Mouse (Mus musculus) liver, adult 2 months (tissue): ENCODE data around the gene Xiap. TPM values are rescaled to one million over a fixed set of nuclear protein-coding genes. Genes with fewer than 3 reads are reported as not detected.

Experiments used
- DNase-seq: peaks from one replicate; pipeline ENCODE4 v3.0.0-alpha.2; 2011; ENCODE audit warnings: low read depth, low spot score; ENCODE audit errors: extremely low read depth
- H3K27ac ChIP-seq: fragments of 200-500 bp; replicated peaks from 2 replicates; pipeline ENCODE4 v1.5.1; 2012; ENCODE audit warnings: low read depth, mild to moderate bottlenecking, control low read depth, inconsistent platforms, low read length; ENCODE audit not compliant: insufficient read depth
- H3K27me3 ChIP-seq: fragments of 200-500 bp; 2 replicates; pipeline ENCODE4 v1.6.1; 2012; ENCODE audit warnings: mild to moderate bottlenecking, moderate library complexity, low read length, inconsistent platforms; ENCODE audit not compliant: control insufficient read depth, insufficient read depth
- H3K36me3 ChIP-seq: fragments of 200-500 bp; 2 replicates; pipeline ENCODE4 v1.6.1; 2012; ENCODE audit warnings: low read length, inconsistent platforms; ENCODE audit not compliant: control insufficient read depth, insufficient read depth
- H3K4me1 ChIP-seq: fragments of 200-500 bp; 2 replicates; pipeline ENCODE4 v1.6.1; 2011; ENCODE audit warnings: low read length; ENCODE audit not compliant: control insufficient read depth, insufficient read depth
- H3K4me3 ChIP-seq: fragments of 200-500 bp; 2 replicates; pipeline ENCODE4 v1.5.1; 2011; ENCODE audit warnings: low read depth, mild to moderate bottlenecking, control low read depth, low read length, moderate library complexity; ENCODE audit not compliant: insufficient read depth
- H3K79me2 ChIP-seq: fragments of 200-500 bp; 2 replicates; pipeline ENCODE4 v1.6.1; 2012; ENCODE audit warnings: inconsistent platforms, mild to moderate bottlenecking, low read length, moderate library complexity; ENCODE audit not compliant: control insufficient read depth, insufficient read depth
- H3K9ac ChIP-seq: fragments of 200-500 bp; 2 replicates; pipeline ENCODE4 v1.6.1; 2012; ENCODE audit warnings: low read depth, mild to moderate bottlenecking, control low read depth, inconsistent platforms, low read length
- CTCF ChIP-seq: fragments of 200-500 bp; IDR thresholded peaks from 2 replicates; pipeline ENCODE4 v1.5.1; 2011; ENCODE audit warnings: low read depth, low read length, control low read depth
- POLR2A ChIP-seq: fragments of 200-500 bp; IDR thresholded peaks from 2 replicates; pipeline ENCODE4 v1.6.1; 2011; ENCODE audit warnings: low read length, control low read depth; ENCODE audit not compliant: insufficient read depth; ENCODE audit errors: extremely low read depth
- WGBS: fragments of 180-500 bp; shearing (Covaris S2); methylation state at CpG from one replicate; pipeline ENCODE4 v1.1.7; 2018; 5-methylcytosine and 5-hydroxymethylcytosine counted together
- polyA plus RNA-seq: library from polyadenylated mRNA; depleted of rRNA; stranded (reverse); fragments of >200 nt; gene quantifications from 2 replicates; pipeline ENCODE4 v1.2.3, GENCODE M21; 2012
- total RNA-seq: library from RNA; depleted of rRNA; stranded (reverse); fragments of >200 nt; gene quantifications from 2 replicates; pipeline ENCODE4 v1.2.3, GENCODE M21; 2014

Xiap gene
- total and polyA plus RNA-seq, 2 experiments, result 7.6 to 86.8 TPM

- H3K4me3 ChIP-seq, result no peak overlapping the region
- peaks cover 4% of the 10 kb centered on the region for H3K4me1 ChIP-seq
- H3K9ac ChIP-seq, result peak overlapping the region; percentile 37
- WGBS, result 5% methylated on average over 8 of the region's 8 CpGs
- DNase-seq, result peak; percentile 75
- H3K36me3 ChIP-seq, result no peaks in the 10 kb centered on the region
- no peak for TF ChIP-seq POLR2A
- TF ChIP-seq CTCF, result peak; percentile 82
- H3K79me2 ChIP-seq, result no peaks in the 10 kb centered on the region
- H3K27ac ChIP-seq, result peak overlapping the region; percentile 70
- no peaks in the 10 kb centered on the region for H3K27me3 ChIP-seq
These were observed 26.3 kb upstream of the Xiap start for GRCm38 (mm10) chrX:42033111-42033693.

GRCm38 (mm10) chrX:42033911-42034310, 25.6 kb upstream of the Xiap start:
- no peaks in the 10 kb centered on the region for H3K79me2 ChIP-seq
- peaks cover 4% of the 10 kb centered on the region for H3K4me1 ChIP-seq
- H3K4me3 ChIP-seq, result no peak overlapping the region
- no peaks in the 10 kb centered on the region for H3K36me3 ChIP-seq
- H3K9ac ChIP-seq, result no peak overlapping the region
- TF ChIP-seq POLR2A, result no peak
- DNase-seq, result peak; percentile 30
- H3K27me3 ChIP-seq, result no peaks in the 10 kb centered on the region
- H3K27ac ChIP-seq, result 0 out of 2 replicates have a peak overlapping the region, but pooled peaks have one; percentile 17
- 38% methylated on average over 7 of the region's 7 CpGs for WGBS

- Histone ChIP-seq H3K27me3 (no peaks in the 10 kb centered on the region), H3K36me3 (no peaks in the 10 kb centered on the region), H3K79me2 (no peaks in the 10 kb centered on the region), H3K4me3 (no peak overlapping the region), H3K27ac (no peak overlapping the region), H3K4me1 (no peaks in the 10 kb centered on the region), H3K9ac (no peak overlapping the region)
- no peak for DNase-seq
- TF ChIP-seq CTCF (peak; percentile 16; the same call in 1 of the 2 replicates), POLR2A (no peak)
- 96% methylated on average over 5 of the region's 6 CpGs for WGBS
These were observed 20.0 kb upstream of the Xiap start for GRCm38 (mm10) chrX:42039481-42039880.

- Histone ChIP-seq H3K4me1 (peaks cover 7% of the 10 kb centered on the region; the same call in 1 of the 2 replicates), H3K36me3 (no peaks in the 10 kb centered on the region), H3K27ac (peak overlapping the region; percentile 100), H3K9ac (0 out of 2 replicates have a peak overlapping the region, but pooled peaks have one; percentile 48), H3K27me3 (no peaks in the 10 kb centered on the region), H3K4me3 (no peak overlapping the region), H3K79me2 (no peaks in the 10 kb centered on the region)
- peak; percentile 90 for DNase-seq
- 18% methylated on average over 7 of the region's 7 CpGs for WGBS
- TF ChIP-seq POLR2A, result no peak
- TF ChIP-seq CTCF, result no peak
These were observed 14.5 kb upstream of the Xiap start for GRCm38 (mm10) chrX:42044935-42045334.

- H3K27ac ChIP-seq, result peak overlapping the region; percentile 52
- no peak overlapping the region for H3K9ac ChIP-seq
- no peak overlapping the region for H3K4me3 ChIP-seq
- TF ChIP-seq POLR2A (no peak), CTCF (no peak)
- no peaks in the 10 kb centered on the region for H3K27me3 ChIP-seq
- peak; percentile 76 for DNase-seq
- 43% methylated on average over 5 of the region's 5 CpGs for WGBS
- H3K79me2 ChIP-seq, result no peaks in the 10 kb centered on the region
- peaks cover 6% of the 10 kb centered on the region for H3K4me1 ChIP-seq
- no peaks in the 10 kb centered on the region for H3K36me3 ChIP-seq
These were observed 8.5 kb upstream of the Xiap start for GRCm38 (mm10) chrX:42050652-42051643.
